ENCODE assay signal across 13 mouse cellular contexts in the genomic region with DNA sequence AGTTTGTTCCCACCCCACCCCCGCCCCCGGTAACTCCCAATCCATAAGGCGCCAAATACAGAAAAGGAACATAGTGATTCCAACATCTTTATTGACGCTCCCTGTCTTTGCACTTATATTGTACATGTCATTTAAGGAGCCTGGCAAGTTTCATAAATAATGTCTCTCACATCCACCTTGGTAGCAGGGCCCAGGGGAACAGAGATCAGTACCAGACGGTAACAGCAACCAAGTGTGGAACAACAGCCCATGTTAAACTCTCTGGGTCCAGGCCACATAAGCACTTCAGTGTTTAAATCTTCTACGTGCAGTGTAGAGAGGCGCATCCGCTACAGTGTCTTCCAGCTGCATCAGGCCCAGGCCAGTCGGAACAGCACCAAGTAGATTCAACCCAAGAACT. TPM values are rescaled to one million over a fixed set of nuclear protein-coding genes. Genes with fewer than 3 reads are reported as not detected.
A peak's percentile ranks its signal among the peaks of the same experiment; 100 is the strongest.
DNase-seq lines count a peak whose midpoint lies in the region; ATAC-seq and TF ChIP-seq lines count a peak whose summit lies in the region.
"Had no signal": no experiment of that assay in that cellular context is flagged by ENCODE, and none has a peak within 500 bp of the region (broad histone marks: within the 10 kb centered on the region; RNA-seq: fewer than 3 reads in every experiment).

No protein-coding gene starts in this region.

- peaks cover 15% of the 10 kb centered on the region for H3K36me3 ChIP-seq in heart, embryonic 11.5 days (ENCODE audit: control insufficient read depth, insufficient read depth, low read length)
- peaks cover 40% of the 10 kb centered on the region for H3K36me3 ChIP-seq in liver, adult 2 months (ENCODE audit: control insufficient read depth, insufficient read depth, low read length)
- H3K36me3 ChIP-seq in embryonic facial prominence, embryonic 14.5 days (ENCODE audit: control insufficient read depth, insufficient read depth, low read length): peaks cover 33% of the 10 kb centered on the region
- peaks cover 94% of the 10 kb centered on the region for H3K36me3 ChIP-seq in liver, embryonic 15.5 days (replicated peaks)

- no peak overlapping the region for H3K4me2 ChIP-seq in heart, embryonic 11.5 days
- H3K4me2 ChIP-seq in embryonic facial prominence, embryonic 14.5 days (ENCODE audit: low read depth, low read length): no peak overlapping the region
- no peak overlapping the region for H3K4me2 ChIP-seq in liver, embryonic 15.5 days
- H3K4me2 ChIP-seq: forebrain, embryonic 13.5 days; stomach, embryonic 15.5 days had no signal

- H3K4me3 ChIP-seq in heart, embryonic 11.5 days (ENCODE audit: low read depth, low read length): no peak overlapping the region
- H3K4me3 ChIP-seq in liver, adult 2 months (ENCODE audit: insufficient read depth, low read depth, low read length): no peak overlapping the region
- no peak overlapping the region for H3K4me3 ChIP-seq in embryonic facial prominence, embryonic 14.5 days (ENCODE audit: low read depth, low read length)
- H3K4me3 ChIP-seq in liver, embryonic 15.5 days (replicated peaks): no peak overlapping the region
- H3K4me3 ChIP-seq: forebrain, embryonic 13.5 days; stomach, embryonic 15.5 days had no signal

- no peak overlapping the region for H3K9ac ChIP-seq in heart, embryonic 11.5 days (ENCODE audit: low read depth, low read length)
- no peak overlapping the region for H3K9ac ChIP-seq in liver, adult 2 months (ENCODE audit: low read depth, low read length)
- 0 out of 2 replicates have a peak overlapping the region, but pooled peaks have one; percentile 22 for H3K9ac ChIP-seq in embryonic facial prominence, embryonic 14.5 days (ENCODE audit: low read depth, low read length)
- no peak overlapping the region for H3K9ac ChIP-seq in liver, embryonic 15.5 days
- H3K9ac ChIP-seq: forebrain, embryonic 13.5 days; liver, embryonic 14.5 days; stomach, embryonic 15.5 days had no signal

- H3K27me3 ChIP-seq in heart, embryonic 11.5 days (ENCODE audit: control insufficient read depth, insufficient read depth, low read length): no peaks in the 10 kb centered on the region
- no peaks in the 10 kb centered on the region for H3K27me3 ChIP-seq in liver, adult 2 months (ENCODE audit: control insufficient read depth, insufficient read depth, low read length)
- H3K27me3 ChIP-seq in embryonic facial prominence, embryonic 14.5 days (replicated peaks; ENCODE audit: control insufficient read depth, insufficient read depth, low read length): no peaks in the 10 kb centered on the region
- no peaks in the 10 kb centered on the region for H3K27me3 ChIP-seq in liver, embryonic 15.5 days
- H3K27me3 ChIP-seq: forebrain, embryonic 13.5 days; stomach, embryonic 15.5 days had no signal

- TF ChIP-seq CTCF in liver, adult 2 months (IDR thresholded peaks at IDR 0.05; ENCODE audit: low read depth, low read length): no peak

- no peak for DNase-seq in heart, adult 8-10 months (ENCODE audit: low spot score)
- peak; percentile 42 for DNase-seq in liver, adult 2 months (ENCODE audit: extremely low read depth, low read depth, low spot score)
- DNase-seq in liver: no peak
- peak; percentile 53 for DNase-seq in embryonic facial prominence, embryonic 14.5 days (ENCODE audit: low spot score)
- no peak for DNase-seq in testis, postnatal 14 days (ENCODE audit: low spot score)
- DNase-seq: adrenal gland, postnatal 10 days; thymus, postnatal 4 days had no signal

- no peak for ATAC-seq in heart, embryonic 11.5 days (replicated peaks; ENCODE audit: insufficient number of reproducible peaks, low FRiP score, low TSS enrichment)
- ATAC-seq in embryonic facial prominence, embryonic 14.5 days (ENCODE audit: low read depth): peak; percentile 32; the same call in 1 of the 2 replicates
- no peak for ATAC-seq in liver, embryonic 15.5 days (ENCODE audit: insufficient read depth)
- ATAC-seq: forebrain, embryonic 13.5 days; intestine, postnatal 0 days had no signal

- no peaks in the 10 kb centered on the region for H3K79me2 ChIP-seq in liver, adult 2 months (ENCODE audit: control insufficient read depth, insufficient read depth, low read length)

- no peaks in the 10 kb centered on the region for H3K9me3 ChIP-seq in heart, embryonic 11.5 days (replicated peaks; ENCODE audit: control insufficient read depth, low read length)
- H3K9me3 ChIP-seq in embryonic facial prominence, embryonic 14.5 days (ENCODE audit: control insufficient read depth, low read length): no peaks in the 10 kb centered on the region
- no peaks in the 10 kb centered on the region for H3K9me3 ChIP-seq in liver, embryonic 15.5 days (replicated peaks)
- H3K9me3 ChIP-seq: forebrain, embryonic 13.5 days; stomach, embryonic 15.5 days had no signal

- H3K27ac ChIP-seq in heart, embryonic 11.5 days (ENCODE audit: low read depth, low read length): peak overlapping the region; percentile 87
- H3K27ac ChIP-seq in liver, adult 2 months (replicated peaks; ENCODE audit: insufficient read depth, low read depth, low read length): no peak overlapping the region
- H3K27ac ChIP-seq in embryonic facial prominence, embryonic 14.5 days (replicated peaks; ENCODE audit: low read depth, low read length): peak overlapping the region; percentile 61
- H3K27ac ChIP-seq in liver, embryonic 15.5 days (replicated peaks): peak overlapping the region; percentile 60
- H3K27ac ChIP-seq: forebrain, embryonic 13.5 days; liver, embryonic 14.5 days; stomach, embryonic 15.5 days had no signal

- H3K4me1 ChIP-seq in heart, embryonic 11.5 days (ENCODE audit: control insufficient read depth, insufficient read depth, low read length): peaks cover 70% of the 10 kb centered on the region
- H3K4me1 ChIP-seq in liver, adult 2 months (ENCODE audit: control insufficient read depth, insufficient read depth, low read length): no peaks in the 10 kb centered on the region
- peaks cover 30% of the 10 kb centered on the region for H3K4me1 ChIP-seq in embryonic facial prominence, embryonic 14.5 days (ENCODE audit: control insufficient read depth, insufficient read depth, low read length)
- peaks cover 55% of the 10 kb centered on the region for H3K4me1 ChIP-seq in liver, embryonic 15.5 days (replicated peaks)
- H3K4me1 ChIP-seq: stomach, embryonic 15.5 days had no signal

- TF ChIP-seq POLR2A in liver, adult 2 months (IDR thresholded peaks at IDR 0.05; ENCODE audit: extremely low read depth, insufficient read depth, low read length): no peak

- 86% methylated on average over 9 of the region's 9 CpGs for WGBS in heart, embryonic 11.5 days (ENCODE audit: insufficient replicate concordance)
- 93% methylated on average over 9 of the region's 9 CpGs for WGBS in liver, adult 2 months
- WGBS in embryonic facial prominence, embryonic 14.5 days: 57% methylated on average over 9 of the region's 9 CpGs
- WGBS in liver, embryonic 15.5 days (ENCODE audit: insufficient replicate concordance): 92% methylated on average over 9 of the region's 9 CpGs

RNA-seq across cellular contexts. Expression of a gene that starts 59.7 kb away (rescaled TPM):
- polyA plus RNA-seq in heart, embryonic 11.5 days (2014; fragmentation: Nextera tagmentation; extraction: Ambion mirVana): 59.1 and 81.1 TPM in 2 replicates
- 10 to 100 TPM; 25.3 to 46.2 (median 41.1) TPM for total RNA-seq in heart, adult 8-10 months (2022)
- total RNA-seq in liver, adult 2 months (2014; rRNA removed): 1.1 and 1.5 TPM in 2 replicates
- 0.31 and 1.7 TPM in 2 replicates for polyA plus RNA-seq in liver, adult 2 months (2012; rRNA removed)
- 23.1 and 24.5 TPM in 2 replicates for polyA plus RNA-seq in embryonic facial prominence, embryonic 14.5 days (2014; fragmentation: Nextera tagmentation; extraction: Ambion mirVana)
- 23.9 and 29.7 TPM in 2 replicates for polyA plus RNA-seq in liver, embryonic 15.5 days (2015; fragmentation: Nextera tagmentation; extraction: Ambion mirVana)

Comparison
In these comparisons a context has a peak if more than half of its experiments do, and no peak if none do; other contexts are left out.
1. DNase-seq: peak in liver, adult 2 months (single experiment) and embryonic facial prominence, embryonic 14.5 days (single experiment); none in heart, adult 8-10 months (single experiment), liver (single experiment) and testis, postnatal 14 days (single experiment).